Mouse (Mus musculus): Measurements from ENCODE around the gene Mblac1. TPM values are rescaled to one million over a fixed set of nuclear protein-coding genes. Genes with fewer than 3 reads are reported as not detected.
A peak's percentile ranks its signal among the peaks of the same experiment; 100 is the strongest.
"Not testable (repeated sequence)": the region's sequence is repeated elsewhere in the genome, so short reads cannot be mapped to it uniquely, and the experiment has no call there.

The Mblac1 gene
- polyA plus RNA-seq, 1 experiment from 2014 or later = 11.4 TPM

DNA sequence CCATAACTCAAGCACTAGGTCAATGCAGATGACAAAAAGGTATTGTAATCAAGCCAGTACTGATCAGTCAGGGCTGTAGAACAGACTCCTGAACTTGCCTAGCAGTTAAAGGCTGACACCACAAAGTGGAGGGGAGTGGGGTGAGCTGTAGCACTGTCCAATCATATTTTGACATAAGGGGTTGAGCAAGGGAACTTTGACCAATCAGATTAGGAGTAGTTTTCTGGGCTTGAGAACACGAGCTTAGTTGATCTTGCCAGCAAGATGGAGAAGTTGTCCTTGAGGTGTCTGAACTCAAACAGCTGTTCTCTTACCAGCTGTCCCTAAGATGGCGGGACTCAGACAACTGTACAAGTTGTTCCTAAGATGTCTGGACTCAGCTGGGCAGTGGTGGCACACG lies 20.9 kb upstream of the Mblac1 start:
- peaks cover 19% of the 10 kb centered on the region for H3K4me1 ChIP-seq
- no peaks in the 10 kb centered on the region for H3K9me3 ChIP-seq
- H3K4me2 ChIP-seq (replicated peaks) = peak overlapping the region; percentile 82
- H3K9ac ChIP-seq = no peak overlapping the region
- H3K36me3 ChIP-seq = peaks cover 57% of the 10 kb centered on the region
- WGBS = 82% methylated on average over 3 of the region's 3 CpGs
- no peak overlapping the region for H3K27ac ChIP-seq
- H3K4me3 ChIP-seq = peak overlapping the region; percentile 87; the same call in 1 of the 2 replicates
- ATAC-seq (ENCODE audit: insufficient number of reproducible peaks, insufficient read depth, low FRiP score, low TSS enrichment) = no peak
- H3K27me3 ChIP-seq = no peaks in the 10 kb centered on the region

DNA sequence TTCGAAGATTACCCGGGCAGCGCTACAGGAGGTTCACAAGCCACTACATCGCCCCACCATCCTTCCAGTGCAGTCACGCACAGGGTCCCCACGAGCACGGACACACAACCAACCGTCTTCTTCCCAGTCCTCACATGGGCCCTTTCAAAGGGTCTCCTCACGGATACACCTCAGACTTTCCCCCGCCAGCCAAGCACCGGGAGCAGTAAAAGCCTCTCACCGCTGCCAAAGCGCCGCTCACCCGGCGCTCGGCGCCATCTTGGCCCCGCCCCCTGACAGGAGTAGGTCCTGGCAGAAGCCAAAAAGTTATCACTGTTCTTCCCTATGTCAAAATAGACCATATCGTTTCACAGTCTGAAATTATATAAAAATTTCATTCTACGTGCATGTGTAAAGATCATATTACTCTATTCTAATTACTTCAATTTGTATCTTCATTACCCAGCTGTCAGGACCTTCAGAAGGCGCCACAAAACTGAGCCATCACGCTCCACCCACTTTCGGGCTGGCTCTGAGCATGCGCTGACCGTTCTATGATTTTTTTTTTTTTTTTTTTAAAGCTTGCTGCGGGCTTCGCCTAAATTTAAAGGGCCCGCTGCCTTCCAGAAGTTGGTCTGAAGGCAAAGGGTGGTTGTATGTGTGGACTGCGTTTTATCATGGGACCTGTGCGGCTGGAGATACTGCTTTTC lies 7.0 kb upstream of the Mblac1 start, which contains the start of the genes Taf6 and Cnpy4:
Gene Taf6 (minus strand): TSS at position 502 of the 689 bp plus-strand sequence.
Gene Cnpy4 (plus strand): TSS at position 536 of the 689 bp plus-strand sequence.
- WGBS = under 1% methylated on average over 31 of the region's 31 CpGs
- peak within 1 kb of the TSS; percentile 72 for H3K4me2 ChIP-seq (replicated peaks)
- peak; percentile 80 for ATAC-seq (ENCODE audit: insufficient number of reproducible peaks, insufficient read depth, low FRiP score, low TSS enrichment)
- H3K4me1 ChIP-seq = no peaks in the 10 kb centered on the region; the same call in 1 of the 2 replicates
- no peaks in the 10 kb centered on the region for H3K9me3 ChIP-seq
- peak within 1 kb of the TSS; percentile 78; the same call in 1 of the 2 replicates for H3K27ac ChIP-seq
- H3K4me3 ChIP-seq = peak within 1 kb of the TSS; percentile 69
- peak within 1 kb of the TSS; percentile 81 for H3K9ac ChIP-seq
- H3K27me3 ChIP-seq = no peaks in the 10 kb centered on the region
- H3K36me3 ChIP-seq = peaks cover 41% of the 10 kb centered on the region

DNA sequence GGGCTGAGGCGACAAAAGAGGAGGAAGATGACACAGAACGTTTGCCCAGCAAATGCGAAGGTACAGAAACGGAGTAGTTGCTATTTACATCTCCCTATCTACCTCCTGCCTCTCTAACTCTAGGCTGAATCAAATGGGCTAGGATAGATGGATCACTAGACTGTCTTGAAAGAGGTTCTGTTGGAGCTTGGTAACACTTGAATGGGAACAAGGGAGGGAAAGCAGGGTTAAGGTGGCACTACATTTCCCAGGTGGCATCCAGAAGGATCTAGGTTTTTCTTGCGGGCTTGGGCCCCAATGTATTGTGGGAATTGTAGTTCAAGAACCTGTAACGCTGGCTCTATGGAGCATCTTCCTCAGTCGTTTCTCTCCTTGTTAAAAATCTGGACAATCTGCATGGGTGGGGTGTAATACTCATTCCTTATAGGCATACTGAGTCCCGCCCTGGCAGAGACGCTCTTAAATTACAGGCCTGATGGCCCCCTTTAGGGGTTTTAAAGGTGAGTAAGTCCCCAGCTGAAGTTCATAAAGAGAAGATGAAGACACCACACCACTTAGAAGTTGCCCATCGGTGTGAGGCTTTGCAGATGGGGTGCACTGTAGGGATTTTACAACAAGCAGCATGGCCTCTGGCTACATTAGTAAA lies 6.3 kb upstream of the Mblac1 start:
- no peaks in the 10 kb centered on the region; the same call in 1 of the 2 replicates for H3K4me1 ChIP-seq
- peaks cover 41% of the 10 kb centered on the region for H3K36me3 ChIP-seq
- peak overlapping the region; percentile 78; the same call in 1 of the 2 replicates for H3K27ac ChIP-seq
- no peaks in the 10 kb centered on the region for H3K9me3 ChIP-seq
- H3K4me3 ChIP-seq = peak overlapping the region; percentile 69
- H3K9ac ChIP-seq = peak overlapping the region; percentile 74
- WGBS = under 1% methylated on average over 10 of the region's 10 CpGs
- no peaks in the 10 kb centered on the region for H3K27me3 ChIP-seq
- ATAC-seq (ENCODE audit: insufficient number of reproducible peaks, insufficient read depth, low FRiP score, low TSS enrichment) = peak; percentile 75
- H3K4me2 ChIP-seq (replicated peaks) = peak overlapping the region; percentile 72

DNA sequence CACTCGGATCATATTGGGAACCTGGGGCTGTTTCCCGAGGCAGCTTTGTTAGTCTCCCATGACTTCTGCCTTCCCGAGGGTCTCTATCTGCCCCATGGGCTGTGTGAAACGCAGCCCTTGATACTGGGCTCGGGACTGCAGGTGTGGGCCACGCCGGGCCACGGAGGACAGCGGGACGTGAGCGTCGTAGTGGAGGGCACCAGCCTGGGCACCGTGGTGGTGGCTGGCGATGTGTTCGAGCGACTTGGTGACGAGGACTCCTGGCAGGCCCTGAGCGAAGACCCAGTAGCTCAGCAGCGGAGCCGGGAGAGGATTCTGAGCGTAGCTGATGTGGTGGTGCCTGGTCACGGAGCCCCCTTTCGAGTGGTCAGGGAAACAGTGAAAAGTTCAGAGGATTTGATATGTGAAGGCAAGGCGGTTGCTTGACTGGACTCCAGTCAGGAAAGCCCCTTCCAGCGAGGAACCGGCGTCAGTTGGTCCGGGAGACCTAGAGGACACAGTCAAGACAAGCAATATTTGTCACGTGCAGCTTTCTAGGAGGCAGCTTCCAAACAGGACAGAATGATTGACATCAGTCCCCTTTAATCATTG lies 736 bp downstream of the Mblac1 start:
- WGBS = 1% methylated on average over 29 of the region's 29 CpGs
- H3K36me3 ChIP-seq = peaks cover 28% of the 10 kb centered on the region

DNA sequence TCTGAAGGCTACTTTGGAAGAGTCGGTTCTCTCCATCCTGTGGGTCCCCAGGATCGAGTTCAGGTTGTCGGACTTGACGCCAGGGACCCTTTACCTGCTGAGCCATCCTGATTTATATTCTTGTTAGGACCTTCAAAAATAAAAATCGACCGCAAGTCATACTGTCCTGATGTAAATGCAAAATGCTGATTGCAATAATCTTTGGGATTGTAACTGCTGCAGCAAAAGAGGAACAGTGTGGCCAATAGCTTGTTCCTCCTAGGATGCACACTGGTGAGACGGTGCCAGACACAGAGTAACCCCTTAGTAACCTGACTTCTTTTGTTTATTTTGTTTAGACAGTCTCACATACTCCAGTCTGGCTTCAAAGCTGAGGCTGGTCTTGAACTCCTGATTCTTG lies 1.3 kb downstream of the Mblac1 start:
- peak overlapping the region; percentile 68; the same call in 1 of the 2 replicates for H3K4me3 ChIP-seq
- no peak overlapping the region for H3K9ac ChIP-seq
- H3K9me3 ChIP-seq = no peaks in the 10 kb centered on the region
- H3K4me1 ChIP-seq = no peaks in the 10 kb centered on the region
- H3K4me2 ChIP-seq (replicated peaks) = peak overlapping the region; percentile 88
- 75% methylated on average over 7 of the region's 7 CpGs for WGBS
- H3K36me3 ChIP-seq = peaks cover 25% of the 10 kb centered on the region
- H3K27me3 ChIP-seq = no peaks in the 10 kb centered on the region
- no peak overlapping the region for H3K27ac ChIP-seq
- no peak for ATAC-seq (ENCODE audit: insufficient number of reproducible peaks, insufficient read depth, low FRiP score, low TSS enrichment)

More for the DNA sequence above, 736 bp downstream of the Mblac1 start:
- no peaks in the 10 kb centered on the region for H3K9me3 ChIP-seq
- peak overlapping the region; percentile 78 for H3K27ac ChIP-seq
- peak overlapping the region; percentile 88 for H3K4me2 ChIP-seq (replicated peaks)
- no peaks in the 10 kb centered on the region for H3K4me1 ChIP-seq
- no peaks in the 10 kb centered on the region for H3K27me3 ChIP-seq
- ATAC-seq (ENCODE audit: insufficient number of reproducible peaks, insufficient read depth, low FRiP score, low TSS enrichment) = peak; percentile 50
- peak overlapping the region; percentile 68 for H3K4me3 ChIP-seq
- H3K9ac ChIP-seq = peak overlapping the region; percentile 89

DNA sequence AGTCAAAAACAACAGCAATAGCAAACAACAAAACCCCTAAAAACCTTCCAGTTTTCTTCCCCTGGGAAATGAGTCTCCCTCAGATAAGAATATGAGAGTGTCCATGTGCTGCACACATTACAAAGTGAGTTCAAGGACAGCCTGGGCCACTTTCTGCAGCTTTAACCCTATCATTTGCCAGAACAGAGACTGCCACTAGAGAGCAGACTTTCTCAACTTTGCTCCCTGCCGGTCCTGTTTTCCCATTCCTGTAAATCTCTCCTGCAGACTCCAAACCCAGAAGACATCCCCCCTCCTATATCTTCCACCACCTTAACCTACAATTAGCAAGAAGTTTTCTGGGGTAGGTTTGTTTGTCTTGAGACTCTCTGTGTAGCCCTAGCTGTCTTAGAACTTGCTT lies 5.5 kb downstream of the Mblac1 start:
- no peaks in the 10 kb centered on the region for H3K27me3 ChIP-seq
- ATAC-seq (ENCODE audit: insufficient number of reproducible peaks, insufficient read depth, low FRiP score, low TSS enrichment) = no peak

DNA sequence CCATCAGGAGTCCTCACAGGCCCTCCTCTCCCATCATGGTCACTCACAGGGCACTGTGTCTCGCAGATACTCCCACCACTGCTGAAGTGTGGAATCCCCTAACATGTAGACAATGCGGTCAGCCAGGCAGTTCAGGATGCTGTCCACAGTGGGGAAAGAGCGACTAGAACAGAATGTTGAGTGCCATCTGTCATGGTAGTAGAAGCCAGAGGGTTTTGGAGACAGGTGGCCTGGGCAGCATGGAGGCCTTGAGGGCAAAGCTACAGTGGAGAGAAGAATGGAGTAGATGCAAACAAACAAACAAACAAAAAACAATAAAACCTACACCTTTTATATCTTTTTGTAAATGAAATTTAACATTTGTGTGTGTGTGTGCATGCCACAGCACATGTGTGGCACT lies 8.0 kb downstream of the Mblac1 start:
- 79% methylated on average over 3 of the region's 3 CpGs for WGBS
- Histone ChIP-seq H3K27me3 (no peaks in the 10 kb centered on the region), H3K36me3 (no peaks in the 10 kb centered on the region), H3K4me2 (replicated peaks) (no peak overlapping the region), H3K9ac (no peak overlapping the region), H3K9me3 (no peaks in the 10 kb centered on the region), H3K4me3 (no peak overlapping the region), H3K4me1 (no peaks in the 10 kb centered on the region), H3K27ac (no peak overlapping the region)
- no peak for ATAC-seq (ENCODE audit: insufficient number of reproducible peaks, insufficient read depth, low FRiP score, low TSS enrichment)

More for the DNA sequence above, 5.5 kb downstream of the Mblac1 start:
- Histone ChIP-seq H3K36me3 (no peaks in the 10 kb centered on the region), H3K4me2 (replicated peaks) (no peak overlapping the region), H3K9me3 (no peaks in the 10 kb centered on the region), H3K27ac (no peak overlapping the region), H3K4me1 (no peaks in the 10 kb centered on the region), H3K9ac (no peak overlapping the region), H3K4me3 (no peak overlapping the region)
- WGBS = 27% methylated on average over 1 of the region's 1 CpGs

DNA sequence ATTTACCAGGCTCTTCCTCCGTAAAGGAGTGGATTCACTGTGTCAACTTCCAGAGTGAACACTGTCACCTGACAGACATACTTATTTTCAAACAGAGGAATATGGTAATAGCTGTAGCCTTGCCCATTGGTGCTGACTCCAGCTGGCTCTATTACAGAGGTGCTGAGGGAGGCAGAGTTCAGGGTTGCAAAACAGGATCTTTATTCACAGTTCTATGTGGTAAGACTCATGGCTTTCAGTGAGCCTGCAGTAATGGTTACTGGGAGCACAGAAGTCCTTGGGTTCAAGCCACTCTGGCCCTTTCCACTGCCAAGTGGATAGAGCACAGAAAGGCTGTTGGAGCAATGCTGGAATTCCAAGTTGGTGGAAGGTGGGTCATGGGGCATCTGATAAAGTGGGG lies 13.1 kb downstream of the Mblac1 start:
- H3K36me3 ChIP-seq = no peaks in the 10 kb centered on the region
- H3K27ac ChIP-seq = no peak overlapping the region
- H3K27me3 ChIP-seq = no peaks in the 10 kb centered on the region
- H3K4me1 ChIP-seq = no peaks in the 10 kb centered on the region
- H3K9ac ChIP-seq = no peak overlapping the region
- no peaks in the 10 kb centered on the region for H3K9me3 ChIP-seq
- WGBS = 83% methylated on average over 1 of the region's 1 CpGs
- no peak overlapping the region for H3K4me2 ChIP-seq (replicated peaks)
- no peak overlapping the region for H3K4me3 ChIP-seq
- ATAC-seq (ENCODE audit: insufficient number of reproducible peaks, insufficient read depth, low FRiP score, low TSS enrichment) = no peak

DNA sequence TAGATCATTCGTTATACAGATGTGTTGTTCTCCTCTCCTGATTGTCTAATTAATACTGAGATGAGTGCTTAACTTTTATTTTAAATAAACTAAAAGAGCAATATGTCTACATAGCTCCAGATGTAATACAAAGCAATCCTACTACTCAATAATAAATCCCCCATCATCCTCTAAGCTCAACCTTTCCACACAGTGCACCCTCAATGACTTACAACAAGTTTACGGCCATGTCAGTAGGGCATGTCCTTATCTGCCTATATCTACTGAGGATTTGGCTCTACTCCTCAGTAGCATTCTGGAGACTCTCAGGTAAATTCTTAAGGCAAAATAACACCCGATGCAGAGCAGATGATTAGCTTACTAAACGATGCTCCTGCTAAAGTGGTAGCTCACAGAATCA lies 13.8 kb downstream of the Mblac1 start:
- no peaks in the 10 kb centered on the region for H3K36me3 ChIP-seq
- no peaks in the 10 kb centered on the region for H3K4me1 ChIP-seq
- no peak overlapping the region for H3K27ac ChIP-seq
- H3K27me3 ChIP-seq = no peaks in the 10 kb centered on the region
- no peak overlapping the region for H3K9ac ChIP-seq
- no peak for ATAC-seq (ENCODE audit: insufficient number of reproducible peaks, insufficient read depth, low FRiP score, low TSS enrichment)
- no peak overlapping the region for H3K4me3 ChIP-seq
- no peak overlapping the region for H3K4me2 ChIP-seq (replicated peaks)
- WGBS = 86% methylated on average over 4 of the region's 4 CpGs
- H3K9me3 ChIP-seq = no peaks in the 10 kb centered on the region

DNA sequence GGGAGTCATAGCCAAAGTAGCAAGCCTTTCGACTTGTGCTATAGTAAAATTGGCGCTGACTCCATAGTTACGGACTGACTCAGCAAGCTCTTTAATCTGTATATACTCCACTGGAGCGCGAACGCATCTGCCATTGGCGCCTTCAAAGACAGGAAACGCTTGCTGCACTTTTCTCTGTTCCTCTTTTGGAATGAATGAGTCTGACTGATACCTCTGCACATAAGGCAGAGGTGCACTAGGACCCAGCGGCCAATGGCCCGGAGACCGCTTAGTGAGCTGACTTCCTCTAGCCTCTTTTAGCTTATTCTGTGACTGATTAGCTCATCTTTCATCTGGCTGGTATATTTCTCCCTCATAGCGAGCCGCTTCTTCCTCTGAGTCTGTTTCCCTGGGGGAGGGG lies 22.5 kb downstream of the Mblac1 start:
- ATAC-seq (ENCODE audit: insufficient number of reproducible peaks, insufficient read depth, low FRiP score, low TSS enrichment) = not testable (repeated sequence)
- WGBS = 92% methylated on average over 13 of the region's 13 CpGs

DNA sequence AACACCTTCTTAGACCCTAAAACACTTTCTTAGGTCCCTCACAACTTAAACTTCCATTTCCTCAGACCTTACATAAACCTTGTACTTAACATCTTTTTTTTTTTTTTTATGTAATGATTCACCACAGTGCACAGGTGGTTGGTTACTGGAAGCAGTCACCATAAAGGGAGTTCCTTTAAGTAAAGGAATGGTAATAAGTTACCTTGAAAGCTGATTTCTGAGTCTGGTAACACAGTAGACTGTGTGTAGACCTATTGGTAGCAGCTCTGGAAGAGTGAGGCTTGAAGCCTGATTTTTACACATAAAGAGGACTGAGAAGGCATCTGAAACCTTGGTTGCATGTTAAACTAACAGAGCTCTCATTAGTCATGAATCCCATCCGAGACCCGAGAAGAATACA lies 25.8 kb downstream of the Mblac1 start:
- Histone ChIP-seq H3K9ac (no peak overlapping the region), H3K27ac (no peak overlapping the region), H3K9me3 (peaks cover 17% of the 10 kb centered on the region; the same call in 1 of the 2 replicates), H3K36me3 (no peaks in the 10 kb centered on the region), H3K27me3 (no peaks in the 10 kb centered on the region), H3K4me2 (replicated peaks) (no peak overlapping the region), H3K4me1 (no peaks in the 10 kb centered on the region), H3K4me3 (no peak overlapping the region)
- 64% methylated on average over 2 of the region's 2 CpGs for WGBS
- ATAC-seq (ENCODE audit: insufficient number of reproducible peaks, insufficient read depth, low FRiP score, low TSS enrichment) = no peak

More for the DNA sequence above, 22.5 kb downstream of the Mblac1 start:
- H3K27ac ChIP-seq; H3K36me3 ChIP-seq; H3K9ac ChIP-seq; H3K4me1 ChIP-seq; H3K27me3 ChIP-seq; H3K4me3 ChIP-seq; H3K4me2 ChIP-seq (replicated peaks): not testable (repeated sequence)
- peaks cover 19% of the 10 kb centered on the region; the same call in 1 of the 2 replicates for H3K9me3 ChIP-seq

All from embryonic facial prominence, embryonic 12.5 days (tissue).